Mouse (Mus musculus) T-helper 1 cell (primary cell): ENCODE data around the gene Tas2r143.

Experiments
- in situ Hi-C: fragments of 300-600 bp; cut with MboI, MseI; formaldehyde crosslinking; loops from one replicate; pipeline ENCODE4 v1.15.1; 2025; ENCODE audit warnings: high pct_unique_total_duplicates

Gene Tas2r143

DNA sequence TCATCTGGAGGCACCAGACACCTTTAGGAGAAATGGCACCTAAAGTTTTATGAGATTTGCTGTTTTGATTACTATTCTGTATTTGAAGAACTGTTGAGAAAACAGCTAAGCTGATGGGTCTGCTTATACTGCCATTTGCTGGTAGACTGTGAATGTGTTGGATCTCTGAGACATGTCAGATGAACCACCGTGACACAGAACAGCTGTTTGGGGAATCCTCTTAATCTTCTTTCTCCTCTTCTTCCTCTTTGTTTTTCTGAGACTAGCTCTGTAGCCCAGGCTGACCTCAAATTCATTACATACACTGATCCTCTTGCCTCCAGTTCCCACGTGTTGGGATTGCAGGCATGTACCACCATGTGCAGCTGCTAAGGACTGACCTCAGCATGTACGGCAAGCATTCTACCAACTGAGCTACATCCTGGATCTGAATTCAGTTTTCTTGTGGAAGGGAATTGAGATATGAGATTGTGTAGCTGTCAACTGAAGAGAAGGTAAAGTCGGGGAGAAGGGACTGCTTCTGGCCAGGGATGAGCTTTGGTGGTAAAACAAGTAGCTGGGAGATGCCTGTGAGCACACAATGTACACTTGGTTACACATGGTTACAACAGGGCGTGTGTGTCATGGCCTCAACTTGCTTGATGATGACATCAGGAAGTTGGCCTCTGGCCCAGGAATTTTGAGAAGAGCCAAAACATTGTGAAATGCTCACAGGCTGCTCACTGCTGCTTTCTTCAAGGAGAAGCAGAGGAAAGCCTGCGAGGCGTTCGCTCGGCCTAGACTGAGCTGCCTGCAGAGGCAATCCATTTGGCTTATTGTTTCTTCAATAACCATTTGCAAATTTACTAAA, 3.9 kb upstream of the Tas2r143 start:
- in situ Hi-C loops = no loop called here

DNA sequence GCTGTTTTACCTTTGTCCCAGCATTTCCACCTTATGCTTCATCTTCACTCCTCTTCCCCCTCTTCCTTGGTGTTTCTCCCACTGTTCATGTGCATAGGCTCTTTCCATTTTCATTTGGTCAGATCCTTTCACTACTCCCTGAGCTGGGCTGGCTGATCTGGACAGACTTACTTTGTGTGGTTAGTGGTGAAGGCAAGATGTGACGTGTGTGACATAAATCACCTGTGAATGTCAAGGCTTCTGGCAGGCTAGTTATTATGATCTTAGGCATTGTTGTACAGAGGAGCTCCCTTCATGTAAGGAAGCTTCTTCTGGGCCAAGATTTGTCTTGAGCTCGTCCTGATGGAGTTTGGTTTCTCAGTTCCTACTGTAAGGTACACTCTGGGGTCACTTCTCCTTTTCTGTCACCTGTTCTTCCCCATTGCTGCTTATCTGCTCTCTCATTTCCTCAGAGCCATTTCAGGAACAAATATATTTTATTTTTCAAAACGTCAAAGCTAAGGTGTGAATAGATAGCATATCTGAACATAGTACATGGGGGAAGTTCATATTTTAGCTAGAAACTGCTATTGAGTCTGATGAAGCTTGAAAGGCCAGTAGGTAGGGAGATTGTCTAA, 2.9 kb upstream of the Tas2r143 start:
- in situ Hi-C loops = no loop called here

DNA sequence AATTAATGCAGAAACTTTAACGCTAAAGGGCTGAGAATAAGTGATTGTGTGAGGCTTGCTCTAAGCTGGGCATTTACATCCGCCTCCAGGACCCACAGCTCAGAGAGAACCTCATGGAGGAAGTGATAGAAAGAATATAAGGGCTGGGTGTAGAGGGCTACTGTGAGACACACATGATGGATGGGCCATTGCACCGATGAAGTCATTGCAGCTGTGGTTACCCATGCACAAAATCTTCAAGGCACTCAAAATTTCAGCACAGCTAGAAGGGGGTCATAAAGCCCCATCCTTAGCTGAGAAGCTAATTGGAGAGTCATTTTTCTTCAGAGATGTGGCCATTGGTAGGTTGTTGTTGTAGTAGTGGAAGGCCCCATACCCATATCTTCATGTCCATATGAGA, 1.8 kb upstream of the Tas2r143 start:
- in situ Hi-C loops = no loop called here

DNA sequence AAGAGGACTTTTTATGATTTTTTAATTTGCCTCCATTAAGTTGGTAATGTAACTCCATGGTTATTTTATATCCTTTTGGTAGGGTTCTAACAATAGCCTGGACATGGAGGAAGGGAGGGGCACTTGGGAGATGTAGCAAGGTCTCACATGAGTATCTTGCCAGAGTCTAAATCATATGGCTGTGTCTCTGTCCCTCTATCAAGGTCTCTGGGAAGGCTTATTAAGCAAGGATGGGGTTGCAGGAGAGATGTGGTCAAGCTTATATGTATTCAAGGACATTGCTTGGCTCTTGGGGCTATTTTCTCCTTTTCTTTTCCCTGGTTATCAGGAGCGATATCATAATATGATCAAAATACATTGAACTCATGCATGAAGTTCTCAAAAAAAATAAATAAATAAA, 1.0 kb upstream of the Tas2r143 start:
- in situ Hi-C loops = no loop called here

DNA sequence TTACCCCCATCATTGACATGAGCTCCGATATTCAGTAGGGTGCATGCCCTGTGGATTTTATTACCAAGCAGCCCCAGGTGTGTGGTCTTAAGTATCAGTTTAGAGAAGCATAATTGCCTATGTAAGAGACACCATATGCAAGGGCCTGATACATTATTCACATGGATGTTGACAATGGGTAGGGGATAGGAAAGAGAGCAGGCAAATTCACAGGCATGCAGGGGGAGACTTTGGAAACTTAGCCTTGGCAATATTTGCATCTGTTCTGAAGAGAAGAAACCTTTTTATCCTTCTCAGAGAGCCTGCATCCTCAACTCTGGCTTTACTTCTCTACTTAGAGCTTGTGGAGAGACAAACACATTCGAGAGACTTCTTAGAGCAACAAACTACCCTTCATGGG, 5.1 kb downstream of the Tas2r143 start, which contains the start of gene Tas2r135:
TSS of gene Tas2r135 (plus strand) at position 301 of the 400 bp plus-strand sequence.
- in situ Hi-C loops = no loop called here

DNA sequence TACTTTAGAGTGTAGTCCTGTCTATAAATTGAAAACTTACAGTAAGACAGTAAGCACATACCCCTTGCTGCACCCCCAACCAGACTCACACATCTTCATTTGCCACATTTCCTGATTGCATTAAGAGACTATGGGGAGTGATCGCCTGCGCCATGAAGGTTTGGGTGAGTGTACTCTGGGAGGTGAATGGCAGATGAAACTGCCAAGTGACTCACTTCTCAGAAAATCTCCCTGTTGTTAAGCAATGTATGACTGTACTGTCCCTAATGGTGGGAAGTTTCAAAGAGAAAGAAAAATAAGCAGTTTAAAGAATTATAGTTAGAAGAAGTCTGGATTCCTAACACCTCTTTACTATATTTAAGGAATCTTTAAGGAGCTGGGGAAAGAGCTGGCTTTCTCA, 19.4 kb downstream of the Tas2r143 start:
- in situ Hi-C loops = no loop called here

DNA sequence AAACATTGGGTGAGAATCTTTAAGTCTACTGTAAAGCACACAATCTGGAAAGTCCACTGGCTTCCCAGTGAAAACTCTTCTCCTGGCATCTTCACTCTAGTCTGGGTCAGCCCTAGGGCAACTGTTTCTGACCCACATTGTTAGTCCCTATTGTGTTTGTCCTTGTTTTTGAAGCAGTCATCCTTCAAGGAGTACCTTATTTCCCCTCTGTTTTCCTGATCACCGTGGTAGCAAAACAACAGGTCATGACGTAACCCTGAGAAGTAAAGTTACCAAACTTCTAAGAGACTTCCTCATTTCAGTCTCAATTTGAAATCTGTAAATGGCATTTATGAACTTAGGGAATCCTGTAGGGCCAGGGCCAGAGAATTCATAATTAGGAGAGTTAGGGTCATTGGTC, 21.4 kb downstream of the Tas2r143 start:
- in situ Hi-C loops = no loop called here

DNA sequence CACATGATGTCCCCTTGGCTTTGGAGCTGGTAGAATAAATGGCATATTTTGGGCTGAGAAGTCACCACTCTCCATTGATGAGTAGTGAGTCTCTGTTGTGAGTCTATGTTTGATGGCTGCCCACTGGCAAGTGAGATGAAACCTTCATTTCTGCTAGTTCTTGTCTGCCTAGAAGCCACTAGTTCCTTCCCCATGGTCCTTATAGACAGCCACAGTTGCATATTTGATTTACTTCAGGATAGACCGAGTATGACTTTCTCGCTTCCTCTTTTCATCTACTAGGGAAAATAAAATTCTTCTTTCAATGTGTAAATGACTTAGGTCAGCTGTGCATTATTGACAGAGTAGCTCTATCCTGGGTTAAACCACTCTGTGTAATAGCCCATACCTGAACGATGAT, 24.4 kb downstream of the Tas2r143 start:
- in situ Hi-C loops = no loop called here

DNA sequence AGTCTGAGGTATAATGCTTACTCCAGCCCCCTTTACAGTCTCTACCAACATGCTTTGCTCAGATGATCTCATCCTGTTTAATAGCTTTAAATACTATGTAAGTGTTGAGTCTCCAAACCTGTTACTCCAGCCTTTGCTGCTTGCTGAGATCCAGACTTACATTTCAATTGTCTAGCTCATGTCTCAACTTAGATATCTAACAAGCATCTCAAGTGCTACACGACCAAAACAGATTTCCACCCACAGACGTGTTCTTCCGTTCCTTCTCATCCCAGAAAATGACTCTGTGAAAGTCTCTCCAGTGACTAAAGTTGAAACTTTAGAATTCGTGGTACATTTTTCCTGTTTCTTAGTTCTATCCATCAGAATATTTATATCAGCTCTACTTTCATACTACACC, 26.3 kb downstream of the Tas2r143 start:
- in situ Hi-C loops = no loop called here

DNA sequence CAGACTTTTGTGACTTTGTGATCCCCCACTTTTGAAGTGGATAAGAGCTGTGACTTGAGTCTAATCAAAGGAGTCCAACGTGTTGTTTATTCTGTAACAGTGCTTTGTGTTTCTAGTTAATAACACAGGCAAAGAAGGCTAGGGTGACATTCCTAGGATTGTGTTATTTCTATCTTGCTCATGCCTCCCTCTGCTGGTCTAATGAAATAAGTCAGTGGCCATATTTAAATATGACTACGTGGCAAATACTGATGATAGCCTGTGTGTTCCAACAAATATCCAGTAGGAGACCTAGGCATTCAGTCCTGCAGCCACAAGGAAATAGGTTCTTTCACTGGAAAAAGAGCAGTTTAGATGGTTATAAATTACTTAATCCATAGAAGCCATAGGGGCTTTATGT, 33.5 kb downstream of the Tas2r143 start:
- in situ Hi-C loops = no loop called here

DNA sequence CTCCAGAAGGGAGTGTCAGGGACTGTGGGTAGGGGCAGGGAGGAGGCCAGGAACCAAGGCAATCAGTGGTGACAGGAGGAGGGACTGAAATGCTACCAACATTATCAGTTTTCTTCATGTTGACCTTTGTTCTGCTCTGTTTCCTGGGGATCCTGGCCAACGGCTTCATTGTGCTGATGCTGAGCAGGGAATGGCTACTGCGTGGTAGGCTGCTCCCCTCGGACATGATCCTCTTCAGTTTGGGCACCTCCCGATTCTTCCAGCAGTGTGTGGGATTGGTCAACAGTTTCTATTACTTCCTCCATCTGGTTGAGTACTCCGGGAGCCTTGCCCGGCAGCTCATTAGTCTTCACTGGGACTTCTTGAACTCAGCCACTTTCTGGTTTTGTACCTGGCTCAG, 34.4 kb downstream of the Tas2r143 start, which contains the start of gene Tas2r126:
TSS of gene Tas2r126 (plus strand) at position 90 of the 400 bp plus-strand sequence.
- in situ Hi-C loops = no loop called here

DNA sequence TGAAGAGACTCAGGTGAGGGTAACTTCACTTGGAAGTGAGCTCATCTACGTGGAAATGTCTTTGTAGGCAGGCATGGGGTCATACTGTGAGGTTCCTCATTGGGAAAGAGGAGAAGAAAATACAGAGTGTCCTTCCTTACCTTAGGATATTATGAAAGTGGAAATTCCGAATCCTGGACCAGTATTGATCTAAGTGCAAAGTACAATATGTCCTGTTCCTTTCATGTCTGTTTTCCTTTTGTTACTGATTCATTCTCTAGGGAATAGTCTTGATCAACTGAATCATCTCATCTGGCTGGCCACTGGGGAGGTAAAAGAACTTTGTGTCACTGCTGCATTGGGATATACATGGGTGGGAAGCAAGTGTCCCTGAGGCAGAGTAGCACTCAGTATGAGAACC, 35.5 kb downstream of the Tas2r143 start:
- in situ Hi-C loops = no loop called here

DNA sequence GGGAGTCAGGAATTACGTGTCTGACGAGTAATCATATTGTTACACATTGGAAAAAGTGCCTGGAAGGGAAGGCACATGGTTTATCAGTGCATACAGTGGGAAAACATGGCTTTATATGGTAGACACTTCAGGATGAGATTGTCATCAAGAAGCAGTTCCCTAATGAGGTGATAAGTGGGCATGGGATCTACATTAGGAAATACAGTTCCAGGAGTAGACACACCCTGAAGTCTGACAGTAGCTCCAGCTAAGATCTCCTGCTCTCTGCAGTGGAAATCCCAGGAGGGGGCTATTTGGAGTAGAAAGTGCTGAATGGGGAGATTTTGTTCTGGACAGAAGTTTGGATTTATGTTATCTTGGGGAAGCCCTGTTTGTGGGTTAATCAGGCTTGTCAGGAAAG, 41.4 kb downstream of the Tas2r143 start:
- in situ Hi-C loops = no loop called here

DNA sequence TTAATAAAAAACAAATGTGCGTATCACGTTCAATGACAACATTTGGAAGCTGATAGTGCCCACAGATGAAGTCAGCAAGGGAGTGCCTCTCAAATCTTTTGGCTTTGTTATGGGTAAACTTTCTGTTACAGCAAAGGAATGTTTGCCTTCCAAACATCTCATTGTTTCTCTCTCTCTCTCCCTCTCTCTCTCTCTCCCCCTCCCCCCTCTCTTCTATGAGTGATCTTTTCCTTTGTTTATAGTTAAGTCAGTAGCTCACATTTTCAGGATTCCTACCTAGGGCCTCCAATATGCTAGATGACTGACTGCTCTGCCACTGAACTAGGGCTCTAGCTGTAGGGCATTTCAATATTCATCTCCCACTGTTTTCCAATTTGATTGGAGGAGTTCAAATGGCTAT, 44.5 kb downstream of the Tas2r143 start:
- in situ Hi-C loops = no loop called here

DNA sequence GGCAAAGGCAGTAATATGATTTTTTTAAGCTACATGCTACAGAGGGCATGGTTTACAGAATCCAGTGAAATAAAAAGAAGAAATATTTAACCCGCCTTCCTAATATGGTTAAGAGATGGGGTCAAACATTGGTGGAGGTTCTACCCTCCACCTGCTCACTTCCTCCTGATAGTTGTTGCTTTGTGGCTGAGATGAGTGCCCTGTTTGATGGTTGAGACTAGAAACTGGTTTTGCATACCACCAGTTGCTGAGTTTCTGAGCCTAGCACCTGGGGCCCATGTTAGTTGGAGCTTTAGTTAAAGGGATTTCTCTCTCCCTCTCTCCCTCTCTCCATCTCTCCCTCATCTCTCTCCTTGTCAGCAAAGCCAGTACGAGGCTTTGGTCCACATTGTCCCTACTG, 47.3 kb downstream of the Tas2r143 start:
- in situ Hi-C loops = no loop called here
